In the genomic region with DNA sequence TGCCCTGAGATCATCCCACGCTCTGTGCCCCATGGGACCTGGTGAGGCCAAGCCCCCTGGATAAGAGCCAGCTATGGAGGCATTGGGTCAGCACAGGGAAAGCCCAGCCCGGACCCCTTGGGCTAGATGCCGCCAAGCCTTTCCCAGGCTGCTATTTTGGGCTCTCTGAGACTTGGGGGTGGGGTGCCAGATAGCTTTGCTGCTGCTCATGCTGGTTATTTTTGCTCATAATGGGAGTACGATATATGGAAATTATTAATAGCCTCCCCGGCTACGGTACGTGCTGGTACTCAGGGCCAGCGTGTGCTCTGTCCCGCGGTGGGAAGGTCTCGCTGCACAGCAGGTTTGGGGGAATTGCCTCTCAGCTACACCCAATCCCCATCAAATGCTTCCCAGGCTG, we compare ENCODE assay signal across 11 mouse cellular contexts. TPM values are rescaled to one million over a fixed set of nuclear protein-coding genes. Genes with fewer than 3 reads are reported as not detected.
A peak's percentile ranks its signal among the peaks of the same experiment; 100 is the strongest.
DNase-seq lines count a peak whose midpoint lies in the region; ATAC-seq and TF ChIP-seq lines count a peak whose summit lies in the region.
"Had no signal": no experiment of that assay in that cellular context is flagged by ENCODE, and none has a peak within 500 bp of the region (broad histone marks: within the 10 kb centered on the region; RNA-seq: fewer than 3 reads in every experiment).

No protein-coding gene starts in this region.

- DNase-seq in gastrocnemius, adult 18-20 months (ENCODE audit: low spot score): peak; percentile 57
- no peak for DNase-seq in gastrocnemius, postnatal 10 days
- DNase-seq in midbrain, postnatal 0 days (ENCODE audit: low spot score): no peak
- DNase-seq in cerebellum, adult 18-20 months: no peak
- DNase-seq: cerebellum, adult 2 months; kidney, postnatal 10 days had no signal

- WGBS in midbrain, embryonic 13.5 days: 76% methylated on average over 11 of the region's 11 CpGs
- WGBS in midbrain, postnatal 0 days: 67% methylated on average over 11 of the region's 11 CpGs
- 33% methylated on average over 11 of the region's 11 CpGs for WGBS in heart, embryonic 13.5 days
- 70% methylated on average over 11 of the region's 11 CpGs for WGBS in neural tube, embryonic 15.5 days

- no peak overlapping the region for H3K4me2 ChIP-seq in midbrain, embryonic 13.5 days (replicated peaks)
- H3K4me2 ChIP-seq in midbrain, postnatal 0 days (ENCODE audit: low read depth, low read length, poor library complexity, severe bottlenecking): no peak overlapping the region
- peak overlapping the region; percentile 46 for H3K4me2 ChIP-seq in heart, embryonic 13.5 days
- no peak overlapping the region for H3K4me2 ChIP-seq in neural tube, embryonic 15.5 days
- H3K4me2 ChIP-seq: limb, embryonic 12.5 days had no signal

- H3K9ac ChIP-seq in midbrain, embryonic 13.5 days (replicated peaks): no peak overlapping the region
- H3K9ac ChIP-seq in midbrain, postnatal 0 days (replicated peaks; ENCODE audit: low read length, poor library complexity, severe bottlenecking): no peak overlapping the region
- peak overlapping the region; percentile 71 for H3K9ac ChIP-seq in heart, embryonic 13.5 days
- no peak overlapping the region for H3K9ac ChIP-seq in neural tube, embryonic 15.5 days (replicated peaks)
- H3K9ac ChIP-seq: limb, embryonic 12.5 days had no signal

- TF ChIP-seq CTCF in midbrain, postnatal 0 days (IDR thresholded peaks at IDR 0.05): no peak

- H3K4me1 ChIP-seq in midbrain, embryonic 13.5 days (replicated peaks): peaks cover 54% of the 10 kb centered on the region
- 0 out of 2 replicates have a peak, but pooled peaks cover 4% of the 10 kb centered on the region for H3K4me1 ChIP-seq in midbrain, postnatal 0 days (ENCODE audit: insufficient read depth, low read length)
- H3K4me1 ChIP-seq in heart, embryonic 13.5 days: peaks cover 42% of the 10 kb centered on the region
- H3K4me1 ChIP-seq in neural tube, embryonic 15.5 days: peaks cover 38% of the 10 kb centered on the region

- peak overlapping the region; percentile 94; the same call in 1 of the 2 replicates for H3K27ac ChIP-seq in midbrain, embryonic 13.5 days
- no peak overlapping the region for H3K27ac ChIP-seq in midbrain, postnatal 0 days (ENCODE audit: low read depth, low read length)
- peak overlapping the region; percentile 94 for H3K27ac ChIP-seq in heart, embryonic 13.5 days (replicated peaks)
- 0 out of 2 replicates have a peak overlapping the region, but pooled peaks have one; percentile 6 for H3K27ac ChIP-seq in neural tube, embryonic 15.5 days (replicated peaks)
- H3K27ac ChIP-seq: limb, embryonic 12.5 days had no signal

- H3K36me3 ChIP-seq in midbrain, embryonic 13.5 days: no peaks in the 10 kb centered on the region
- H3K36me3 ChIP-seq in midbrain, postnatal 0 days (ENCODE audit: insufficient read depth, low read length): no peaks in the 10 kb centered on the region
- no peaks in the 10 kb centered on the region for H3K36me3 ChIP-seq in heart, embryonic 13.5 days
- no peaks in the 10 kb centered on the region for H3K36me3 ChIP-seq in neural tube, embryonic 15.5 days
- H3K36me3 ChIP-seq: limb, embryonic 12.5 days had no signal

- peaks cover 16% of the 10 kb centered on the region; the same call in 1 of the 2 replicates for H3K27me3 ChIP-seq in midbrain, embryonic 13.5 days
- H3K27me3 ChIP-seq in midbrain, postnatal 0 days (ENCODE audit: insufficient read depth, low read length): no peaks in the 10 kb centered on the region
- H3K27me3 ChIP-seq in heart, embryonic 13.5 days (replicated peaks): no peaks in the 10 kb centered on the region
- no peaks in the 10 kb centered on the region for H3K27me3 ChIP-seq in neural tube, embryonic 15.5 days (replicated peaks)
- H3K27me3 ChIP-seq: limb, embryonic 12.5 days had no signal

- H3K9me3 ChIP-seq in midbrain, embryonic 13.5 days: no peaks in the 10 kb centered on the region
- H3K9me3 ChIP-seq in midbrain, postnatal 0 days (ENCODE audit: low read length): no peaks in the 10 kb centered on the region
- no peaks in the 10 kb centered on the region for H3K9me3 ChIP-seq in heart, embryonic 13.5 days
- H3K9me3 ChIP-seq in neural tube, embryonic 15.5 days (replicated peaks): no peaks in the 10 kb centered on the region
- H3K9me3 ChIP-seq: limb, embryonic 12.5 days had no signal

- ATAC-seq in midbrain, embryonic 13.5 days: no peak
- no peak for ATAC-seq in midbrain, postnatal 0 days (ENCODE audit: low FRiP score)
- ATAC-seq in heart, embryonic 13.5 days (ENCODE audit: extremely low read depth, insufficient number of reproducible peaks, low FRiP score, low TSS enrichment): peak; percentile 45; the same call in 1 of the 2 replicates
- ATAC-seq in neural tube, embryonic 15.5 days (ENCODE audit: low FRiP score): no peak
- no peak for ATAC-seq in erythroid progenitor cell, adult 5-6 weeks (replicated peaks; ENCODE audit: low FRiP score, poor library complexity, severe bottlenecking)

- no peak overlapping the region for H3K4me3 ChIP-seq in midbrain, embryonic 13.5 days (replicated peaks)
- no peak overlapping the region for H3K4me3 ChIP-seq in midbrain, postnatal 0 days (ENCODE audit: low read depth, low read length)
- H3K4me3 ChIP-seq in heart, embryonic 13.5 days: no peak overlapping the region
- no peak overlapping the region for H3K4me3 ChIP-seq in neural tube, embryonic 15.5 days (replicated peaks)
- H3K4me3 ChIP-seq: limb, embryonic 12.5 days had no signal

RNA-seq across cellular contexts. Expression of a gene that starts 33.1 kb away (rescaled TPM):
- not detected for total RNA-seq in gastrocnemius, adult 18-20 months (2021)
- total RNA-seq in gastrocnemius, postnatal 10 days (2021): not detected
- 0.16 TPM in 1 of 2 replicates, not detected in the other for polyA plus RNA-seq in midbrain, embryonic 13.5 days (2015; fragmentation: Nextera tagmentation; extraction: Ambion mirVana)
- total RNA-seq in midbrain, postnatal 0 days (2014; rRNA removed): not detected in 2 replicates
- polyA plus RNA-seq in midbrain, postnatal 0 days (2015; fragmentation: Nextera tagmentation; extraction: Ambion mirVana): not detected in 2 replicates
- polyA plus RNA-seq in heart, embryonic 13.5 days (2015; fragmentation: Nextera tagmentation; extraction: Ambion mirVana): 0.09 TPM in 1 of 2 replicates, not detected in the other
- 0.52 TPM in 1 of 2 replicates, not detected in the other for polyA plus RNA-seq in neural tube, embryonic 15.5 days (2015; fragmentation: Nextera tagmentation; extraction: Ambion mirVana)
- total RNA-seq in erythroid progenitor cell, adult 5-6 weeks (2015; ENCODE audit: low replicate concordance): not detected in 2 replicates
- not detected in 2 replicates for total RNA-seq in erythroid progenitor cell, adult 5-6 weeks (2017; ENCODE audit: low replicate concordance)
- polyA plus RNA-seq: cerebellum, adult 2 months; limb, embryonic 12.5 days had no signal

RNA-seq across cellular contexts. Expression of a gene that starts 48.0 kb away (rescaled TPM):
- not detected for total RNA-seq in gastrocnemius, adult 18-20 months (2021)
- total RNA-seq in gastrocnemius, postnatal 10 days (2021): not detected
- polyA plus RNA-seq in midbrain, embryonic 13.5 days (2015; fragmentation: Nextera tagmentation; extraction: Ambion mirVana): not detected in 2 replicates
- not detected in 2 replicates for total RNA-seq in midbrain, postnatal 0 days (2014; rRNA removed)
- not detected in 2 replicates for polyA plus RNA-seq in midbrain, postnatal 0 days (2015; fragmentation: Nextera tagmentation; extraction: Ambion mirVana)
- polyA plus RNA-seq in heart, embryonic 13.5 days (2015; fragmentation: Nextera tagmentation; extraction: Ambion mirVana): not detected in 2 replicates
- 0.43 TPM in 1 of 2 replicates, not detected in the other for polyA plus RNA-seq in neural tube, embryonic 15.5 days (2015; fragmentation: Nextera tagmentation; extraction: Ambion mirVana)
- total RNA-seq in erythroid progenitor cell, adult 5-6 weeks (2015; ENCODE audit: low replicate concordance): not detected in 2 replicates
- not detected in 2 replicates for total RNA-seq in erythroid progenitor cell, adult 5-6 weeks (2017; ENCODE audit: low replicate concordance)
- polyA plus RNA-seq: cerebellum, adult 2 months; limb, embryonic 12.5 days had no signal

RNA-seq across cellular contexts. Expression of a gene that starts 52.5 kb away (rescaled TPM):
- total RNA-seq in gastrocnemius, adult 18-20 months (2021): 1 to 10 TPM; 3.4 to 8.6 TPM
- total RNA-seq in gastrocnemius, postnatal 10 days (2021): 10 to 100 TPM; 14.9 to 17.4 TPM
- 26.8 and 33.9 TPM in 2 replicates for polyA plus RNA-seq in midbrain, embryonic 13.5 days (2015; fragmentation: Nextera tagmentation; extraction: Ambion mirVana)
- total RNA-seq in midbrain, postnatal 0 days (2014; rRNA removed): 49.2 and 49.9 TPM in 2 replicates
- polyA plus RNA-seq in midbrain, postnatal 0 days (2015; fragmentation: Nextera tagmentation; extraction: Ambion mirVana): 16.1 and 16.5 TPM in 2 replicates
- polyA plus RNA-seq in heart, embryonic 13.5 days (2015; fragmentation: Nextera tagmentation; extraction: Ambion mirVana): 7.7 and 8.2 TPM in 2 replicates
- 15.0 and 16.8 TPM in 2 replicates for polyA plus RNA-seq in neural tube, embryonic 15.5 days (2015; fragmentation: Nextera tagmentation; extraction: Ambion mirVana)
- 0.42 TPM in 1 of 2 replicates, not detected in the other for total RNA-seq in erythroid progenitor cell, adult 5-6 weeks (2015; ENCODE audit: low replicate concordance)
- 0.64 and 3.0 TPM in 2 replicates for total RNA-seq in erythroid progenitor cell, adult 5-6 weeks (2017; ENCODE audit: low replicate concordance)
